Mouse (Mus musculus) megakaryocyte, embryonic 14.5 days (primary cell): ENCODE data around the gene Hist1h1b.
"Not testable (repeated sequence)": the region's sequence is repeated elsewhere in the genome, so short reads cannot be mapped to it uniquely, and the experiment has no call there.

Source experiments
- FLI1 ChIP-seq: IDR thresholded peaks from 2 replicates; pipeline ENCODE4 v1.6.1; 2012; ENCODE audit warnings: low read length, inconsistent platforms, mixed read lengths
- GATA1 ChIP-seq: IDR thresholded peaks from 3 replicates; pipeline ENCODE4 v1.6.1; 2012; ENCODE audit warnings: mixed read lengths, low read length, inconsistent platforms, borderline replicate concordance

DNA sequence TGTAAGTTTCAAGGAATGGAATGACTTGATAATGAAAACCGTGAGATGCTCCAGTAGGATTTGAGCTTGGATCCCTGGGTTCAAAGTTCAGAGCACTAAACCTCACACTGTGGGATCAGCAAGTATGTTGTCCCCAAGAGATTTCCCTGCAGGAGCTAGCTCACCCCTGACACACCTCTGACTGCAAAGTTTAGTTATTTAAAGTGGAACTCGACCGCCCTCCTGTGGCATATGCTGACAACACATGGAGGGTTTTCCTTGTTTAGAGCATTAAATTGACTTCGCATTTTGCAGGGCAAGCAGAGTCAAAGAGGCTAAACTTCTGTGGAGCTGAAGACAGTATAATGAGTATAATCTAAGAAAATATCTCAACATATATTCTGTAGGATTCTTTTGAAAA is 22.6 kb upstream of the Hist1h1b start:
- not testable (repeated sequence) for TF ChIP-seq FLI1, GATA1
